Mouse (Mus musculus): Measurements from ENCODE around the gene Otub1. TPM values are rescaled to one million over a fixed set of nuclear protein-coding genes. Genes with fewer than 3 reads are reported as not detected.

Otub1 gene
- polyA plus RNA-seq, 1 experiment from 2014 or later, result 235 TPM

- Histone ChIP-seq H3K27ac (replicated peaks) (no peak overlapping the region), H3K9ac (replicated peaks) (no peak overlapping the region), H3K36me3 (no peaks in the 10 kb centered on the region), H3K4me1 (peaks cover 47% of the 10 kb centered on the region), H3K9me3 (replicated peaks) (no peaks in the 10 kb centered on the region), H3K4me3 (replicated peaks) (no peak overlapping the region), H3K4me2 (no peak overlapping the region), H3K27me3 (replicated peaks) (peaks cover 32% of the 10 kb centered on the region)
- ATAC-seq (ENCODE audit: low FRiP score), result no peak
- 25% methylated on average over 2 of the region's 2 CpGs for WGBS
Measured at GRCm38 (mm10) chr19:7168423-7168822, 37.7 kb downstream of the Otub1 start.

GRCm38 (mm10) chr19:7166767-7167166 is 39.3 kb downstream of the Otub1 start:
- 6% methylated on average over 6 of the region's 6 CpGs for WGBS
- Histone ChIP-seq H3K4me2 (peak overlapping the region; percentile 92), H3K4me3 (replicated peaks) (no peak overlapping the region), H3K9ac (replicated peaks) (no peak overlapping the region), H3K27ac (replicated peaks) (no peak overlapping the region), H3K9me3 (replicated peaks) (no peaks in the 10 kb centered on the region), H3K4me1 (peaks cover 47% of the 10 kb centered on the region), H3K36me3 (no peaks in the 10 kb centered on the region), H3K27me3 (replicated peaks) (peaks cover 40% of the 10 kb centered on the region)
- no peak for ATAC-seq (ENCODE audit: low FRiP score)

- H3K9me3 ChIP-seq (replicated peaks), result no peaks in the 10 kb centered on the region
- H3K4me2 ChIP-seq, result peak overlapping the region; percentile 92
- peak overlapping the region; percentile 72 for H3K4me3 ChIP-seq (replicated peaks)
- no peaks in the 10 kb centered on the region for H3K36me3 ChIP-seq
- H3K9ac ChIP-seq (replicated peaks), result peak overlapping the region; percentile 72
- H3K4me1 ChIP-seq, result peaks cover 46% of the 10 kb centered on the region
- H3K27ac ChIP-seq (replicated peaks), result no peak overlapping the region
- 2% methylated on average over 15 of the region's 15 CpGs for WGBS
- peak; percentile 36; the same call in 1 of the 2 replicates for ATAC-seq (ENCODE audit: low FRiP score)
- H3K27me3 ChIP-seq (replicated peaks), result peaks cover 40% of the 10 kb centered on the region
Measured at GRCm38 (mm10) chr19:7166200-7166711, 39.9 kb downstream of the Otub1 start.

GRCm38 (mm10) chr19:7165509-7166199 is 40.5 kb downstream of the Otub1 start:
- Histone ChIP-seq H3K27me3 (replicated peaks) (peaks cover 46% of the 10 kb centered on the region), H3K27ac (replicated peaks) (peak overlapping the region; percentile 58), H3K4me3 (replicated peaks) (peak overlapping the region; percentile 72), H3K4me2 (peak overlapping the region; percentile 92), H3K9ac (replicated peaks) (peak overlapping the region; percentile 72), H3K9me3 (replicated peaks) (no peaks in the 10 kb centered on the region), H3K4me1 (peaks cover 50% of the 10 kb centered on the region), H3K36me3 (no peaks in the 10 kb centered on the region)
- WGBS, result 2% methylated on average over 64 of the region's 105 CpGs
- ATAC-seq (ENCODE audit: low FRiP score), result peak; percentile 46

GRCm38 (mm10) chr19:7164820-7165323 is 41.2 kb downstream of the Otub1 start:
- Histone ChIP-seq H3K9me3 (replicated peaks) (no peaks in the 10 kb centered on the region), H3K4me3 (replicated peaks) (peak overlapping the region; percentile 72), H3K36me3 (no peaks in the 10 kb centered on the region), H3K9ac (replicated peaks) (peak overlapping the region; percentile 72), H3K4me1 (peaks cover 57% of the 10 kb centered on the region), H3K4me2 (peak overlapping the region; percentile 92), H3K27me3 (replicated peaks) (peaks cover 45% of the 10 kb centered on the region), H3K27ac (replicated peaks) (peak overlapping the region; percentile 58)
- WGBS, result 2% methylated on average over 30 of the region's 35 CpGs
- ATAC-seq (ENCODE audit: low FRiP score), result peak; percentile 16; the same call in 1 of the 2 replicates

- Histone ChIP-seq H3K4me1 (peaks cover 62% of the 10 kb centered on the region), H3K9ac (replicated peaks) (peak overlapping the region; percentile 72), H3K27me3 (replicated peaks) (peaks cover 41% of the 10 kb centered on the region), H3K36me3 (no peaks in the 10 kb centered on the region), H3K27ac (replicated peaks) (no peak overlapping the region), H3K9me3 (replicated peaks) (no peaks in the 10 kb centered on the region), H3K4me3 (replicated peaks) (peak overlapping the region; percentile 72), H3K4me2 (peak overlapping the region; percentile 92)
- WGBS, result 9% methylated on average over 6 of the region's 6 CpGs
- ATAC-seq (ENCODE audit: low FRiP score), result no peak
Measured at GRCm38 (mm10) chr19:7164238-7164637, 41.9 kb downstream of the Otub1 start.

- Histone ChIP-seq H3K9ac (replicated peaks) (0 out of 2 replicates have a peak overlapping the region, but pooled peaks have one; percentile 38), H3K4me2 (no peak overlapping the region), H3K36me3 (no peaks in the 10 kb centered on the region), H3K27ac (replicated peaks) (peak overlapping the region; percentile 58; the same call in 1 of the 2 replicates), H3K4me1 (peaks cover 73% of the 10 kb centered on the region), H3K9me3 (replicated peaks) (no peaks in the 10 kb centered on the region), H3K27me3 (replicated peaks) (peaks cover 27% of the 10 kb centered on the region), H3K4me3 (replicated peaks) (no peak overlapping the region)
- WGBS, result 78% methylated on average over 3 of the region's 3 CpGs
- no peak for ATAC-seq (ENCODE audit: low FRiP score)
Measured at GRCm38 (mm10) chr19:7161064-7161463, 45.1 kb downstream of the Otub1 start.

- Histone ChIP-seq H3K27ac (replicated peaks) (peak overlapping the region; percentile 58), H3K9ac (replicated peaks) (peak overlapping the region; percentile 38; the same call in 1 of the 2 replicates), H3K4me3 (replicated peaks) (no peak overlapping the region), H3K27me3 (replicated peaks) (peaks cover 27% of the 10 kb centered on the region; the same call in 1 of the 2 replicates), H3K36me3 (no peaks in the 10 kb centered on the region), H3K4me1 (peaks cover 74% of the 10 kb centered on the region), H3K4me2 (peak overlapping the region; percentile 34), H3K9me3 (replicated peaks) (no peaks in the 10 kb centered on the region)
- 10% methylated on average over 14 of the region's 14 CpGs for WGBS
- peak; percentile 58; the same call in 1 of the 2 replicates for ATAC-seq (ENCODE audit: low FRiP score)
Measured at GRCm38 (mm10) chr19:7160151-7160906, 45.8 kb downstream of the Otub1 start.

- Histone ChIP-seq H3K9ac (replicated peaks) (0 out of 2 replicates have a peak overlapping the region, but pooled peaks have one; percentile 30), H3K27me3 (replicated peaks) (peaks cover 29% of the 10 kb centered on the region; the same call in 1 of the 2 replicates), H3K4me1 (peaks cover 73% of the 10 kb centered on the region), H3K27ac (replicated peaks) (no peak overlapping the region), H3K36me3 (no peaks in the 10 kb centered on the region), H3K4me2 (peak overlapping the region; percentile 20; the same call in 1 of the 2 replicates), H3K4me3 (replicated peaks) (no peak overlapping the region), H3K9me3 (replicated peaks) (no peaks in the 10 kb centered on the region)
- 12% methylated on average over 14 of the region's 14 CpGs for WGBS
- no peak for ATAC-seq (ENCODE audit: low FRiP score)
Measured at GRCm38 (mm10) chr19:7157734-7158133, 48.4 kb downstream of the Otub1 start.

- Histone ChIP-seq H3K4me3 (replicated peaks) (no peak overlapping the region), H3K9ac (replicated peaks) (no peak overlapping the region), H3K27me3 (replicated peaks) (peaks cover 18% of the 10 kb centered on the region; the same call in 1 of the 2 replicates), H3K36me3 (no peaks in the 10 kb centered on the region), H3K9me3 (replicated peaks) (no peaks in the 10 kb centered on the region), H3K4me2 (no peak overlapping the region), H3K27ac (replicated peaks) (peak overlapping the region; percentile 45; the same call in 1 of the 2 replicates), H3K4me1 (peaks cover 67% of the 10 kb centered on the region)
- 53% methylated on average over 6 of the region's 6 CpGs for WGBS
- ATAC-seq (ENCODE audit: low FRiP score), result no peak
Measured at GRCm38 (mm10) chr19:7155196-7155595, 50.9 kb downstream of the Otub1 start.

- 26% methylated on average over 7 of the region's 7 CpGs for WGBS
- Histone ChIP-seq H3K9me3 (replicated peaks) (no peaks in the 10 kb centered on the region), H3K36me3 (no peaks in the 10 kb centered on the region), H3K9ac (replicated peaks) (no peak overlapping the region), H3K4me2 (no peak overlapping the region), H3K27me3 (replicated peaks) (peaks cover 11% of the 10 kb centered on the region; the same call in 1 of the 2 replicates), H3K4me1 (peaks cover 77% of the 10 kb centered on the region), H3K4me3 (replicated peaks) (no peak overlapping the region), H3K27ac (replicated peaks) (peak overlapping the region; percentile 14; the same call in 1 of the 2 replicates)
- no peak for ATAC-seq (ENCODE audit: low FRiP score)
Measured at GRCm38 (mm10) chr19:7153232-7153631, 52.9 kb downstream of the Otub1 start.

All from neural tube, embryonic 15.5 days (tissue).